Mouse (Mus musculus): ENCODE measurements around the gene Fosb.

DNA sequence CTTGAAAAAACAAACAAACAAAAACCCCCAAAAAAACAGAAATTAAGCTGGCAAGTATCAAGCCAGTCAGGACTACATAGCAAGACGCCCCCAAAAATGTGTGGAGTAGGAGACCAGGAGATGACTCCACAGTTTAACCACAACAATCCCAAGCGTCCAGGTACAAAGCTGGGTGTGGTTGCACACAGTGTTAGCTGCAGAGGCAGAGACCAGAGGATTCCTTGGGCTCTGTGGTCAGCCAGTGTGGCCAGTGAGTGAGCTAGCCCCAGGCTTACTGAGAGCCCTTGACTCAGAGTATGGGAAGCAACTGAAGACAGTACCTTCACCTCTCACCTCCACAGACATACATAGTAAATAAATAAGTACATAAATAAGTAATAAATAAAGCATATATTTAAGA, 22.1 kb upstream of the Fosb start:
- TF ChIP-seq CTCF (IDR thresholded peaks at IDR 0.05; ENCODE audit: insufficient read depth, low read depth, low read length) = no peak
- no peak for TF ChIP-seq POLR2A (IDR thresholded peaks at IDR 0.05; ENCODE audit: insufficient read depth, low read depth, low read length)

Data from olfactory bulb, adult 2 months (tissue).